Mouse (Mus musculus) Patski (cell line): ENCODE data around the gene Prm3. TPM values are rescaled to one million over a fixed set of nuclear protein-coding genes. Genes with fewer than 3 reads are reported as not detected.
A peak's percentile ranks its signal among the peaks of the same experiment; 100 is the strongest.

Experiments
- ATAC-seq: fragments of 100-300 bp; one replicate; pipeline ENCODE4 v1.8.0; 2021
- CTCF ChIA-PET: fragments of 350-600 bp; sonication (Branson Sonifier 250); formaldehyde crosslinking; loops from one replicate; lab custom pipeline; 2022; ENCODE audit warnings: inconsistent platforms; lab: Charles Lee
- POLR2A ChIA-PET: fragments of 350-600 bp; sonication (Branson Sonifier 250); formaldehyde crosslinking; loops from one replicate; lab custom pipeline; 2022; ENCODE audit warnings: antibody characterized with exemption, inconsistent platforms; lab: Charles Lee
- DNase-seq: peaks from one replicate; pipeline ENCODE4 v3.0.0-alpha.2; 2011; ENCODE audit warnings: low read depth, low spot score
- H3K27me3 ChIP-seq: fragments of 371-371 bp; one replicate; pipeline ENCODE4 v1.5.1; 2021
- CTCF ChIP-seq: fragments of 100-300 bp; IDR thresholded peaks from one replicate; pipeline ENCODE4 v1.5.1; 2021
- in situ Hi-C: fragments of 300-500 bp; cut with MboI; formaldehyde crosslinking; loops from 3 replicates; pipeline ENCODE4 v1.11.1; 2018; ENCODE audit warnings: low pct_unique_long_range_greater_than_20kb, mixed read lengths
- polyA plus RNA-seq: library from polyadenylated mRNA; unstranded; gene quantifications from one replicate; pipeline ENCODE4 v1.2.3, GENCODE M21; 2021

The Prm3 gene
- polyA plus RNA-seq, 1 experiment from 2014 or later, result not detected

DNA sequence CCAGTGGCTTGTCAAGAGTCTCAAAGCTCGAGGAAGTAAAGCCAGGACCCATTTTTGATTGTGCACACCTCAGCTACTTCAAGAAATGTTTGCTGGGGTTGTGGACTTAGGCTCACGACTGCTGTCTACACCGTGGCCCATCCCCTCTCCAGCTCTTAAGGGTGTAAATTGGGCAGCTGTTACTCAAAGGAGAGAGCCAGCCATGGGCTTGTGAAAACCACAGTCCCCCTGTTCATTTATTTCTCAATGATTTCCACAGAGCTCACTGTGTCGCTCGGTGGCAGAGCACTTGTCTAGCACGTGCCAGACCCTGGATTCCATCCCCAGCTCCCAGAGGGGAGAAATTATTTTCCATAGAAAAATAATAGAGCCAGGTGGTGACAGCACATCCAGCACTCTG lies 34.5 kb downstream of the Prm3 start:
- no peaks in the 10 kb centered on the region for H3K27me3 ChIP-seq
- no peak for ATAC-seq
- in situ Hi-C loops, result no loop called here
- ChIA-PET POLR2A (no interaction called here), CTCF (interaction anchor here (1.2 kb wide), 1 partner anchor 14 kb away, joined by 3 read pairs; no protein-coding TSS in a partner anchor)
- TF ChIP-seq CTCF, result no peak
- DNase-seq, result no peak

DNA sequence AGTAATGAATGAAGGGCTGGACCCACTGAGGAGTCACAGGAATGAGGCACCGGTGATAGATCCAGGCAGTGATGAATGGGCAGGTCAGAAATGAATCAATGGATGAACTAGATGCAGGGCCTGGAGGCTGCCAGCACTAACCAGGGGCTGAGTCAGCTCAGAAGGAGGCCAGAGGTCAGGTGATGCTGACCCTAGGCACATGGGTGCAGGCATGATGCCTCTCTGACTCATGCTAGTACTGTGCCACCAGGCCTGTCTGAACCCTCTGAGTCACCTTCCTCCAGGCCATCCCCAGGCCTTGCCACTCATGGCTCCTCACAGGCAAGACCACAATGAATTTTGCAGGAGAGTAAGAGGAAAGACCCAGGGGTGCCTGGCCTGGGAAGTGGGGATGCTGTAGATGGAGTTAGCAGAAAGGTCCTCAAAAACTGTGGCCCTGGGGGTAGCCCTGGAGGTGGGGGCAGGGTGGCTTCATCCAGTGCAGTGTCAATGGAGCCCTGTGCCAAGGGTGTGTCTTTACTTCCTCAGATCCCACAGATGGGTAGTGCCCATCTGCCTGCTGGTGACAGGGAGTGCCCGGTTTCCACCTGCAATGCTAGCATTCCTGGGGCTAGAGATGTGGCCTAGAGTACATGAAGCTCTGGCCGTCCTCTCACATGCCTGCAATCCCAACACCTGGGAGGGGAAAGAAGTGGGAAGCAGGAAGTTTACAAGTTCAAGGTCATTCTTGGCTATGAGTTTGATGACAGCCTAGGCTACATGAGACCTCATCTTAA lies 36.0 kb downstream of the Prm3 start:
- DNase-seq (peak; percentile 83), ATAC-seq (peak; percentile 91)
- in situ Hi-C loops, result no loop called here
- TF ChIP-seq CTCF, result no peak
- H3K27me3 ChIP-seq, result no peaks in the 10 kb centered on the region
- ChIA-PET POLR2A (interaction anchor here (0.7 to 0.9 kb wide), 2 partner anchors 12 to 24 kb away, joined by 3 to 4 read pairs; no protein-coding TSS in a partner anchor), CTCF (no interaction called here)

DNA sequence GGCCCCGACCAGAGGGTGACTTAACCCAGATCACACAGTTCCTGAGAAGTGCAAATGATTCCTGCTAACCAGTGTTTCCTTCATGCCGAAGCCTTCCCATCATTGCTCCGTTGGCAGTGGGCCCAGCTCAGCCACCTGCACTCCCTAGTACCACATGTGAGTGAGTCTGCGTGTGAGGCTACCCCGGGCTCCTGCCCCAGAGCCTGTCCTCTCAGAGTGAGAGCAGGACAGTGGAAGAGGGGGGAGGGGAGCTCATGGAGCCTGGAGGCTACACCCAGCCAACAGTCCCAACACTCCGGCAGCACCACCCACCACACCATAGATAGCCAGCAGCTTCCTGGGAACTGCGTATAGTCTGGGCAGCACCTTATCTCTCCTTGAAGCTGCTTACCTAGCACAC lies 40.9 kb downstream of the Prm3 start:
- no peaks in the 10 kb centered on the region for H3K27me3 ChIP-seq
- ChIA-PET POLR2A (no interaction called here), CTCF (no interaction called here)
- DNase-seq, result peak; percentile 4
- no peak for TF ChIP-seq CTCF
- ATAC-seq, result no peak
- in situ Hi-C loops, result no loop called here

DNA sequence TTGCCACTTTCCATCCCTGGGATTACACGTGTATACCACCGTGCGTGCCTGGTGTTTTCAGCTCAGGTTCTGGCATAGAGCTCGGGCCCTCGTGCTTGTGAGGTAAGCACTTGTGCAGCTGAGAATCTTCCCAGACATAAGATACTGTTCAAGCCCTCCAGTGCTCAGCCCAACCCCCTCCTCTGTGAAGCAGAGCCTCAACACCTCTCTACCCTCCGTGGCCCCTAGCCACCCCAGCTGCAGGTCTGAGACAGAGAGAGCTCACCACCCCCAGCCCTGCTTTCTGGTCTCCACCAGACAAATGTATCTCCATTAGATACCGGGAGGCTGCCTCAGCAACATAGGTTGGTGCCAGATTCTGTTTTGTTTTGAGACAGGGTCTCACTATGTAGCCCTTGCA lies 41.5 kb downstream of the Prm3 start:
- no peak for TF ChIP-seq CTCF
- no peaks in the 10 kb centered on the region for H3K27me3 ChIP-seq
- DNase-seq (no peak), ATAC-seq (no peak)
- ChIA-PET CTCF (no interaction called here), POLR2A (no interaction called here)
- in situ Hi-C loops, result no loop called here

DNA sequence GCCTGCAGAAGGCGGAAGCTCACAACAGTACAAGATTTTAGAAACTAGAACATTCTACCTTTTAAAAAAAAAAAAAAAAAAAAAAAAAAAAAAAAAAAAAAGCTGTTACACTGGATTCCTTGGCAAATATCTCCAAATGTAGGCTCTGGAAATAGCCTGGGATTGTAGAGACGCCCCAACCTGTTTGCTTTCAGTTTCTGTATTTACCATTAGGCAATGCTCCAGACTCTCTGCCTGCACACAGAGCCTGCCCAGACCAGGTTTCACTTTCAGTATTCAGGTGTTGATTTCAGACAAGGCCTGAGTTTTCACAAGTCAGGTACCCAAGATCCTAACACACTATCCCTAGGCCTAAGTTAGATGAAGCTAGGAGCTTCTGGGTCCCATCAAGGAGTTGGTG lies 49.6 kb downstream of the Prm3 start:
- in situ Hi-C loops, result no loop called here
- CTCF ChIA-PET, result no interaction called here
- TF ChIP-seq CTCF, result no peak
- POLR2A ChIA-PET, result no interaction called here
- H3K27me3 ChIP-seq, result no peaks in the 10 kb centered on the region
- ATAC-seq, result no peak
- DNase-seq, result no peak

Other genes with a start within 250 kb of the Prm3 start
- gene Dexi, start 247.9 kb downstream of the Prm3 start, polyA plus RNA-seq, result 23.5 TPM
- gene Clec16a, start 245.6 kb downstream of the Prm3 start, polyA plus RNA-seq, result 21.3 TPM
- 1.6 TPM for gene Socs1, start 5.4 kb downstream of the Prm3 start, polyA plus RNA-seq
- not detected for gene Tnp2, start 2.3 kb downstream of the Prm3 start, polyA plus RNA-seq
- not detected for gene Prm2, start 5.2 kb upstream of the Prm3 start, polyA plus RNA-seq
- 0.14 TPM for gene Prm1, start 14.9 kb upstream of the Prm3 start, polyA plus RNA-seq
- gene Gm11172, start 22.0 kb upstream of the Prm3 start, polyA plus RNA-seq, result not detected
- 1.6 TPM for gene Rmi2, start 44.1 kb upstream of the Prm3 start, polyA plus RNA-seq